Comparison of ENCODE assay signal across 10 mouse cellular contexts in the genomic region with DNA sequence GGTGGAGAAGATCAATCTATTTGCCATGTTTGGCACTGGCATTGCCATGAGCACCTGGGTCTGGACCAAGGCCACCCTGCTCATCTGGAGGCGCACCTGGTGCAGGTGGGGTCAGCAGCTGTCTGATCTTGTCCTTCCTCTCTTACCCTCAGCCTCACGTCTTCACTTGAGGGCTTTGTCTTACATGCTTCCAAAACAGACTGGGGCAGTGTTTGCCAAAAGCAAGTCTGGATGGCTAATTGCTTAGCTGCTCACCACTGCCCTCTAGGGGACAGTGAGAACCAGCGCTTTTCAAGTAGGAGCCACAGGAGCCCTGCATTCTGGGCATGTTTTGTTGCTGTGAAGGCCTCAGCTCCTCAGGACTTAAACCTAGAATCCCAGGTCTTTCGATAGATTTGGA. TPM values are rescaled to one million over a fixed set of nuclear protein-coding genes. Genes with fewer than 3 reads are reported as not detected.
DNase-seq lines count a peak whose midpoint lies in the region; ATAC-seq and TF ChIP-seq lines count a peak whose summit lies in the region.
"Had no signal": no experiment of that assay in that cellular context is flagged by ENCODE, and none has a peak within 500 bp of the region (broad histone marks: within the 10 kb centered on the region; RNA-seq: fewer than 3 reads in every experiment).

No protein-coding gene starts in this region.

- H3K4me2 ChIP-seq in kidney, embryonic 15.5 days = no peak overlapping the region
- H3K4me2 ChIP-seq in liver, embryonic 13.5 days = no peak overlapping the region
- H3K4me2 ChIP-seq: embryonic facial prominence, embryonic 15.5 days; stomach, embryonic 15.5 days had no signal

- H3K4me3 ChIP-seq in kidney, embryonic 15.5 days (replicated peaks) = no peak overlapping the region
- H3K4me3 ChIP-seq in liver, embryonic 13.5 days (replicated peaks) = no peak overlapping the region
- H3K4me3 ChIP-seq in olfactory bulb, adult 2 months (ENCODE audit: insufficient read depth, low read depth, low read length) = no peak overlapping the region
- H3K4me3 ChIP-seq: embryonic facial prominence, embryonic 15.5 days; stomach, embryonic 15.5 days had no signal

- no peak overlapping the region for H3K27ac ChIP-seq in kidney, embryonic 15.5 days
- H3K27ac ChIP-seq in liver, embryonic 13.5 days = no peak overlapping the region
- no peak overlapping the region for H3K27ac ChIP-seq in olfactory bulb, adult 2 months (ENCODE audit: insufficient read depth, low read depth, low read length)
- H3K27ac ChIP-seq: embryonic facial prominence, embryonic 15.5 days; stomach, embryonic 15.5 days had no signal

- H3K36me3 ChIP-seq in kidney, embryonic 15.5 days = peaks cover 85% of the 10 kb centered on the region
- peaks cover 14% of the 10 kb centered on the region for H3K36me3 ChIP-seq in liver, embryonic 13.5 days

- no peak for TF ChIP-seq POLR2A in olfactory bulb, adult 2 months (IDR thresholded peaks at IDR 0.05; ENCODE audit: insufficient read depth, low read depth, low read length)

- peak; percentile 59 for ATAC-seq in common myeloid progenitor, adult 5-6 weeks (replicated peaks; ENCODE audit: low read depth, poor library complexity, severe bottlenecking)
- ATAC-seq in kidney, embryonic 15.5 days (replicated peaks; ENCODE audit: low FRiP score) = peak; percentile 49
- no peak for ATAC-seq in liver, embryonic 13.5 days (ENCODE audit: low read depth)

- WGBS in kidney, embryonic 15.5 days = 51% methylated on average over 4 of the region's 4 CpGs
- WGBS in liver, embryonic 13.5 days (ENCODE audit: insufficient replicate concordance) = 32% methylated on average over 4 of the region's 4 CpGs
- 29% methylated on average over 4 of the region's 4 CpGs for WGBS in olfactory bulb, adult 2 months

- H3K27me3 ChIP-seq in kidney, embryonic 15.5 days = no peaks in the 10 kb centered on the region
- no peaks in the 10 kb centered on the region for H3K27me3 ChIP-seq in liver, embryonic 13.5 days
- H3K27me3 ChIP-seq: embryonic facial prominence, embryonic 15.5 days; stomach, embryonic 15.5 days had no signal

- peak; percentile 84 for DNase-seq in 416B (ENCODE audit: low read depth)
- DNase-seq in ZHBTc4 (ENCODE audit: low read depth, low spot score) = peak; percentile 93
- DNase-seq in gastrocnemius, postnatal 10 days = peak; percentile 72
- peak; percentile 51 for DNase-seq in liver, embryonic 13.5 days
- peak; percentile 75 for DNase-seq in thymus, postnatal 14 days

- H3K9ac ChIP-seq in kidney, embryonic 15.5 days = no peak overlapping the region
- no peak overlapping the region for H3K9ac ChIP-seq in liver, embryonic 13.5 days
- H3K9ac ChIP-seq: embryonic facial prominence, embryonic 15.5 days; stomach, embryonic 15.5 days had no signal

- TF ChIP-seq CTCF in olfactory bulb, adult 2 months (IDR thresholded peaks at IDR 0.05; ENCODE audit: insufficient read depth, low read depth, low read length) = 0 out of 2 replicates have a peak, but pooled peaks have one; percentile 9

- H3K9me3 ChIP-seq in kidney, embryonic 15.5 days (replicated peaks) = no peaks in the 10 kb centered on the region
- H3K9me3 ChIP-seq in liver, embryonic 13.5 days (replicated peaks) = no peaks in the 10 kb centered on the region
- H3K9me3 ChIP-seq: embryonic facial prominence, embryonic 15.5 days; stomach, embryonic 15.5 days had no signal

- no peaks in the 10 kb centered on the region for H3K4me1 ChIP-seq in kidney, embryonic 15.5 days
- no peaks in the 10 kb centered on the region for H3K4me1 ChIP-seq in liver, embryonic 13.5 days (replicated peaks)
- H3K4me1 ChIP-seq in olfactory bulb, adult 2 months (ENCODE audit: control insufficient read depth, insufficient read depth, low read length) = peaks cover 4% of the 10 kb centered on the region
- H3K4me1 ChIP-seq: stomach, embryonic 15.5 days had no signal

RNA-seq across cellular contexts. Expression of gene Ahcyl2, which starts 9.4 kb away (rescaled TPM):
- total RNA-seq in common myeloid progenitor, adult 5-6 weeks (2017) = 24.1 and 25.4 TPM in 2 replicates
- total RNA-seq in gastrocnemius, postnatal 10 days (2021) = 10 to 100 TPM in 1 of 2 experiments, 1 to 10 TPM in 1; 8.8 to 11.8 TPM
- 16.1 and 16.5 TPM in 2 replicates for polyA plus RNA-seq in kidney, embryonic 15.5 days (2015; fragmentation: Nextera tagmentation; extraction: Ambion mirVana)
- 4.1 and 4.3 TPM in 2 replicates for polyA plus RNA-seq in liver, embryonic 13.5 days (2015; fragmentation: Nextera tagmentation; extraction: Ambion mirVana)
- 277 TPM in 1 of 2 replicates, not detected in the other for polyA plus RNA-seq in olfactory bulb, adult 2 months (2012; ENCODE audit: insufficient read depth, insufficient read length, low replicate concordance, missing spikeins)

RNA-seq across cellular contexts. Expression of gene Smo, which starts 23.1 kb away (rescaled TPM):
- 29.8 and 31.7 TPM in 2 replicates for total RNA-seq in common myeloid progenitor, adult 5-6 weeks (2017)
- total RNA-seq in gastrocnemius, postnatal 10 days (2021) = 10 to 100 TPM; 21.2 to 26.3 TPM
- 50.7 and 55.0 TPM in 2 replicates for polyA plus RNA-seq in kidney, embryonic 15.5 days (2015; fragmentation: Nextera tagmentation; extraction: Ambion mirVana)
- 3.4 and 4.3 TPM in 2 replicates for polyA plus RNA-seq in liver, embryonic 13.5 days (2015; fragmentation: Nextera tagmentation; extraction: Ambion mirVana)
- polyA plus RNA-seq in olfactory bulb, adult 2 months (2012; ENCODE audit: insufficient read depth, insufficient read length, low replicate concordance, missing spikeins) = not detected in 2 replicates
